ENCODE assay signal across 24 mouse cellular contexts in the genomic region with DNA sequence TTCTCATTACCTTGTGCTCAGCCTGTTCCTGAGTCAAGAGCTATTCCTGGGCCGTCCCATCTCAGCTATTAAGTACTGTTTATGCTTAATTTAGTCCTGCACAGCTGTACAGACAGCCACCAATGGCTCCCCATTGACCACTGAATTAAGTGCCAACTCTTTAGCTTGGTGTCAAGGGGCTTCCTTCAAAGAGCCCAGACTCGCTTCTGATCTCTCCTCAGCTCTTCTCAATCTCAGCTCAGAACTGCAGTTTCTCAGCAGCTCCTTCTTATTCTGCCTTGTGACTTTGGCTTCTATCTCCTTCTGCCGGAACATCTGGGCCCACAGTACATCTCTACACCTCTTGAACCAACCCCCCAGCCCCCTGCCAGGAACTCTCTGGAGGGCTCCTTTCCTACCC.
DNase-seq lines count a peak whose midpoint lies in the region; ATAC-seq lines count a peak whose summit lies in the region.
"Had no signal": no experiment of that assay in that cellular context is flagged by ENCODE, and none has a peak within 500 bp of the region (broad histone marks: within the 10 kb centered on the region; RNA-seq: fewer than 3 reads in every experiment).

No protein-coding gene starts in this region.

- H3K4me3 ChIP-seq in heart, embryonic 10.5 days: no peak overlapping the region
- no peak overlapping the region for H3K4me3 ChIP-seq in midbrain, embryonic 11.5 days (ENCODE audit: low read depth, low read length)
- H3K4me3 ChIP-seq in midbrain, embryonic 15.5 days: no peak overlapping the region
- no peak overlapping the region for H3K4me3 ChIP-seq in neural tube, embryonic 13.5 days
- no peak overlapping the region for H3K4me3 ChIP-seq in neural tube, embryonic 15.5 days (replicated peaks)
- H3K4me3 ChIP-seq: embryonic facial prominence, embryonic 10.5 days; embryonic facial prominence, embryonic 12.5 days; forebrain, embryonic 13.5 days; forebrain, embryonic 15.5 days had no signal

- no peak overlapping the region for H3K27ac ChIP-seq in heart, embryonic 10.5 days
- no peak overlapping the region for H3K27ac ChIP-seq in midbrain, embryonic 11.5 days (ENCODE audit: low read depth, low read length)
- no peak overlapping the region for H3K27ac ChIP-seq in midbrain, embryonic 15.5 days
- no peak overlapping the region for H3K27ac ChIP-seq in neural tube, embryonic 13.5 days (replicated peaks)
- no peak overlapping the region for H3K27ac ChIP-seq in neural tube, embryonic 15.5 days (replicated peaks)
- H3K27ac ChIP-seq: embryonic facial prominence, embryonic 10.5 days; embryonic facial prominence, embryonic 12.5 days; forebrain, embryonic 13.5 days; forebrain, embryonic 15.5 days had no signal

- H3K4me1 ChIP-seq in heart, embryonic 10.5 days: peaks cover 8% of the 10 kb centered on the region
- H3K4me1 ChIP-seq in midbrain, embryonic 11.5 days (ENCODE audit: control insufficient read depth, insufficient read depth, low read length): peaks cover 6% of the 10 kb centered on the region
- H3K4me1 ChIP-seq in midbrain, embryonic 15.5 days: peaks cover 31% of the 10 kb centered on the region
- H3K4me1 ChIP-seq in neural tube, embryonic 13.5 days (replicated peaks): peaks cover 28% of the 10 kb centered on the region
- peaks cover 29% of the 10 kb centered on the region for H3K4me1 ChIP-seq in neural tube, embryonic 15.5 days

- no peaks in the 10 kb centered on the region for H3K27me3 ChIP-seq in heart, embryonic 10.5 days (ENCODE audit: insufficient read depth, poor library complexity, severe bottlenecking)
- no peaks in the 10 kb centered on the region for H3K27me3 ChIP-seq in midbrain, embryonic 11.5 days (ENCODE audit: control insufficient read depth, insufficient read depth, low read length)
- H3K27me3 ChIP-seq in midbrain, embryonic 15.5 days (replicated peaks): no peaks in the 10 kb centered on the region
- 0 out of 2 replicates have a peak, but pooled peaks cover 7% of the 10 kb centered on the region for H3K27me3 ChIP-seq in neural tube, embryonic 13.5 days
- no peaks in the 10 kb centered on the region for H3K27me3 ChIP-seq in neural tube, embryonic 15.5 days (replicated peaks)
- H3K27me3 ChIP-seq: CH12.LX; embryonic facial prominence, embryonic 12.5 days; forebrain, embryonic 13.5 days; forebrain, embryonic 15.5 days; Patski had no signal

- 77% methylated on average over 3 of the region's 3 CpGs for WGBS in heart, embryonic 10.5 days
- WGBS in midbrain, embryonic 11.5 days: 71% methylated on average over 3 of the region's 3 CpGs
- 53% methylated on average over 3 of the region's 3 CpGs for WGBS in midbrain, embryonic 15.5 days
- 43% methylated on average over 3 of the region's 3 CpGs for WGBS in neural tube, embryonic 13.5 days
- WGBS in neural tube, embryonic 15.5 days: 53% methylated on average over 3 of the region's 3 CpGs

- no peak for ATAC-seq in midbrain, embryonic 11.5 days (ENCODE audit: low FRiP score)
- ATAC-seq in midbrain, embryonic 15.5 days (replicated peaks): no peak
- ATAC-seq in neural tube, embryonic 13.5 days (ENCODE audit: low read depth): peak; percentile 57; the same call in 1 of the 2 replicates
- no peak for ATAC-seq in neural tube, embryonic 15.5 days (ENCODE audit: low FRiP score)
- ATAC-seq: activated CD4-positive, CD25-positive, alpha-beta regulatory T cell, adult 4 months; CD4-positive, CD25-positive, alpha-beta regulatory T cell, adult 4 months; forebrain, embryonic 13.5 days; forebrain, embryonic 15.5 days; Patski had no signal

- no peaks in the 10 kb centered on the region for H3K9me3 ChIP-seq in heart, embryonic 10.5 days
- no peaks in the 10 kb centered on the region for H3K9me3 ChIP-seq in midbrain, embryonic 11.5 days (ENCODE audit: control insufficient read depth, low read length)
- no peaks in the 10 kb centered on the region for H3K9me3 ChIP-seq in midbrain, embryonic 15.5 days
- H3K9me3 ChIP-seq in neural tube, embryonic 13.5 days: no peaks in the 10 kb centered on the region; the same call in 1 of the 2 replicates
- H3K9me3 ChIP-seq in neural tube, embryonic 15.5 days (replicated peaks): no peaks in the 10 kb centered on the region
- H3K9me3 ChIP-seq: embryonic facial prominence, embryonic 10.5 days; embryonic facial prominence, embryonic 12.5 days; forebrain, embryonic 13.5 days; forebrain, embryonic 15.5 days had no signal

- no peak overlapping the region for H3K4me2 ChIP-seq in midbrain, embryonic 11.5 days
- H3K4me2 ChIP-seq in midbrain, embryonic 15.5 days: no peak overlapping the region
- H3K4me2 ChIP-seq in neural tube, embryonic 13.5 days: no peak overlapping the region
- H3K4me2 ChIP-seq in neural tube, embryonic 15.5 days: no peak overlapping the region
- H3K4me2 ChIP-seq: embryonic facial prominence, embryonic 12.5 days; forebrain, embryonic 13.5 days; forebrain, embryonic 15.5 days had no signal

- DNase-seq in heart, adult 11 months: peak; percentile 67
- no peak for DNase-seq in heart, embryonic 10.5 days (ENCODE audit: low spot score)
- DNase-seq in midbrain, embryonic 11.5 days (ENCODE audit: low spot score, missing footprints): peak; percentile 69
- DNase-seq: adrenal gland, adult 8-10 months; adrenal gland, postnatal 14 days; adrenal gland, postnatal 36 days; B cell, adult 2 months; cerebellum, adult 11-12 months; cerebellum, adult 2 months; cerebellum, adult 9-10 months; cerebellum, postnatal 10 days; cerebellum, postnatal 25 days had no signal

- no peaks in the 10 kb centered on the region for H3K36me3 ChIP-seq in heart, embryonic 10.5 days
- no peaks in the 10 kb centered on the region for H3K36me3 ChIP-seq in midbrain, embryonic 11.5 days (ENCODE audit: control insufficient read depth, insufficient read depth, low read length)
- no peaks in the 10 kb centered on the region for H3K36me3 ChIP-seq in midbrain, embryonic 15.5 days (replicated peaks)
- no peaks in the 10 kb centered on the region for H3K36me3 ChIP-seq in neural tube, embryonic 13.5 days
- no peaks in the 10 kb centered on the region for H3K36me3 ChIP-seq in neural tube, embryonic 15.5 days
- H3K36me3 ChIP-seq: embryonic facial prominence, embryonic 10.5 days; embryonic facial prominence, embryonic 12.5 days; forebrain, embryonic 15.5 days; G1E had no signal

- no peak overlapping the region for H3K9ac ChIP-seq in midbrain, embryonic 11.5 days (ENCODE audit: low read length)
- H3K9ac ChIP-seq in midbrain, embryonic 15.5 days: no peak overlapping the region
- no peak overlapping the region for H3K9ac ChIP-seq in neural tube, embryonic 13.5 days
- H3K9ac ChIP-seq in neural tube, embryonic 15.5 days (replicated peaks): no peak overlapping the region
- H3K9ac ChIP-seq: embryonic facial prominence, embryonic 12.5 days; forebrain, embryonic 13.5 days; forebrain, embryonic 15.5 days had no signal
